Mouse (Mus musculus) forebrain, postnatal 0 days (tissue): ENCODE results near the gene Ifrd1. TPM values are rescaled to one million over a fixed set of nuclear protein-coding genes. Genes with fewer than 3 reads are reported as not detected.

ENCODE experiments used
- ATAC-seq: fragments of 200-750 bp; cut with Nextera tagmentation; 2 replicates; pipeline ENCODE4 v1.8.0; 2017; ENCODE audit warnings: mild to moderate bottlenecking, moderate library complexity
- DNase-seq: peaks from one replicate; pipeline ENCODE4 v3.0.0-alpha.2; 2015
- H3K27ac ChIP-seq: fragments of 300-500 bp; sonication (generic); 2 replicates; pipeline ENCODE4 v1.5.1; 2014; ENCODE audit warnings: low read depth, mild to moderate bottlenecking, antibody characterized with exemption, low read length, moderate library complexity, mixed read lengths
- H3K27me3 ChIP-seq: fragments of 300-500 bp; sonication (generic); 2 replicates; pipeline ENCODE4 v1.6.1; 2014; ENCODE audit warnings: mild to moderate bottlenecking, low read length, mixed read lengths; ENCODE audit not compliant: insufficient read depth
- H3K36me3 ChIP-seq: fragments of 300-500 bp; sonication (generic); 2 replicates; pipeline ENCODE4 v1.6.1; 2014; ENCODE audit warnings: mild to moderate bottlenecking, moderate library complexity; ENCODE audit not compliant: insufficient read depth
- H3K4me1 ChIP-seq: fragments of 300-500 bp; sonication (generic); 2 replicates; pipeline ENCODE4 v1.6.1; 2014; ENCODE audit warnings: antibody characterized with exemption; ENCODE audit not compliant: insufficient read depth
- H3K4me2 ChIP-seq: fragments of 300-500 bp; sonication (generic); 2 replicates; pipeline ENCODE4 v1.6.1; 2014; ENCODE audit warnings: low read depth, mild to moderate bottlenecking, moderate library complexity
- H3K4me3 ChIP-seq: fragments of 300-500 bp; sonication (generic); 2 replicates; pipeline ENCODE4 v1.5.1; 2014; ENCODE audit warnings: low read depth, low read length, mixed read lengths
- H3K9ac ChIP-seq: fragments of 300-500 bp; sonication (generic); 2 replicates; pipeline ENCODE4 v1.6.1; 2014; ENCODE audit warnings: mild to moderate bottlenecking
- H3K9me3 ChIP-seq: fragments of 300-500 bp; sonication (generic); 2 replicates; pipeline ENCODE4 v1.6.1; 2016; ENCODE audit warnings: low read length
- CTCF ChIP-seq: sonication (generic); IDR thresholded peaks from 2 replicates; pipeline ENCODE4 v1.5.1; 2016; ENCODE audit warnings: antibody characterized with exemption, control low read depth, low read depth
- WGBS: fragments of 180-500 bp; shearing (Covaris S2); extraction: QIAGEN DNeasy Blood & Tissue Kit; methylation state at CpG from one replicate; pipeline ENCODE4 v1.1.7; 2014; 5-methylcytosine and 5-hydroxymethylcytosine counted together
- polyA plus RNA-seq: library from polyadenylated mRNA; unstranded; fragments of >200 nt; fragmentation: Nextera tagmentation; extraction: Ambion mirVana; gene quantifications from 2 replicates; pipeline ENCODE4 v1.2.1, GENCODE M21; 2015
- total RNA-seq: library from RNA; depleted of rRNA; stranded (reverse); fragments of >200 nt; gene quantifications from 2 replicates; pipeline ENCODE4 v1.2.3, GENCODE M21; 2014

Gene Ifrd1
- total and polyA plus RNA-seq, 2 experiments from 2014 or later = 71.3 to 156 TPM

DNA sequence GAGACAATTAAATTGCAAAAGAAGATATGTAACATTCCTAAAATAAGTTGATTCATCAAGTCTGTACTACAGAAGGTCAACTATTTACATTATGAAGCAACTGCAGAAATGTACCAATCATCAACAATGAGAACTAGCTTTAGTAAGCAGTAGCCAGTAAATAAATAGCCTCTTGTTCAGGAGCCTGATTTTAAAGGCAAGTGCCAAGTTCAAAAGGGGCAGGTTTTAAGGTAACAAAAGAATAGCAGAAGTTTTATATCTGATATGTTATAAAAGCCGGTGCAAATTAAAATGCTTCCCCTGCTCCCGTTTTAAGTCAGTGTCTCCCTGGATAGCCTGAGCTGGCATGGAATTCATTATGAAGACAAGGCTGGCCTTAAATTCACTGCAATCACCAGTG, 30.5 kb downstream of the Ifrd1 start:
- WGBS = 81% methylated on average over 2 of the region's 2 CpGs
- Histone ChIP-seq H3K9ac (no peak overlapping the region), H3K27me3 (no peaks in the 10 kb centered on the region), H3K9me3 (no peaks in the 10 kb centered on the region), H3K4me2 (no peak overlapping the region), H3K27ac (no peak overlapping the region), H3K4me1 (peaks cover 19% of the 10 kb centered on the region), H3K4me3 (no peak overlapping the region), H3K36me3 (peaks cover 31% of the 10 kb centered on the region)
- TF ChIP-seq CTCF = no peak
- no peak for DNase-seq
- ATAC-seq = no peak

GRCm38 (mm10) chr12:40214888-40215876, 33.1 kb downstream of the Ifrd1 start:
- Histone ChIP-seq H3K9ac (no peak overlapping the region), H3K4me3 (no peak overlapping the region), H3K4me1 (peaks cover 6% of the 10 kb centered on the region), H3K27ac (no peak overlapping the region), H3K9me3 (no peaks in the 10 kb centered on the region), H3K36me3 (peaks cover 51% of the 10 kb centered on the region), H3K4me2 (no peak overlapping the region), H3K27me3 (no peaks in the 10 kb centered on the region)
- no peak for TF ChIP-seq CTCF
- no peak for DNase-seq
- ATAC-seq = no peak
- 93% methylated on average over 15 of the region's 15 CpGs for WGBS

GRCm38 (mm10) chr12:40209049-40209448, 39.3 kb downstream of the Ifrd1 start:
- ATAC-seq = no peak
- TF ChIP-seq CTCF = no peak
- 79% methylated on average over 3 of the region's 3 CpGs for WGBS

GRCm38 (mm10) chr12:40207909-40208308, 40.4 kb downstream of the Ifrd1 start:
- ATAC-seq (no peak), DNase-seq (no peak)
- Histone ChIP-seq H3K9ac (no peak overlapping the region), H3K4me1 (no peaks in the 10 kb centered on the region), H3K4me2 (no peak overlapping the region), H3K4me3 (no peak overlapping the region), H3K27ac (no peak overlapping the region), H3K27me3 (no peaks in the 10 kb centered on the region), H3K36me3 (peaks cover 57% of the 10 kb centered on the region), H3K9me3 (no peaks in the 10 kb centered on the region)
- WGBS = 99% methylated on average over 4 of the region's 4 CpGs
- no peak for TF ChIP-seq CTCF

More at GRCm38 (mm10) chr12:40209049-40209448, 39.3 kb downstream of the Ifrd1 start:
- no peak overlapping the region for H3K9ac ChIP-seq
- no peaks in the 10 kb centered on the region for H3K9me3 ChIP-seq
- no peak overlapping the region for H3K4me3 ChIP-seq
- H3K4me2 ChIP-seq = no peak overlapping the region
- H3K36me3 ChIP-seq = peaks cover 61% of the 10 kb centered on the region
- H3K27me3 ChIP-seq = no peaks in the 10 kb centered on the region
- H3K27ac ChIP-seq = no peak overlapping the region
- no peaks in the 10 kb centered on the region for H3K4me1 ChIP-seq
- no peak for DNase-seq

DNA sequence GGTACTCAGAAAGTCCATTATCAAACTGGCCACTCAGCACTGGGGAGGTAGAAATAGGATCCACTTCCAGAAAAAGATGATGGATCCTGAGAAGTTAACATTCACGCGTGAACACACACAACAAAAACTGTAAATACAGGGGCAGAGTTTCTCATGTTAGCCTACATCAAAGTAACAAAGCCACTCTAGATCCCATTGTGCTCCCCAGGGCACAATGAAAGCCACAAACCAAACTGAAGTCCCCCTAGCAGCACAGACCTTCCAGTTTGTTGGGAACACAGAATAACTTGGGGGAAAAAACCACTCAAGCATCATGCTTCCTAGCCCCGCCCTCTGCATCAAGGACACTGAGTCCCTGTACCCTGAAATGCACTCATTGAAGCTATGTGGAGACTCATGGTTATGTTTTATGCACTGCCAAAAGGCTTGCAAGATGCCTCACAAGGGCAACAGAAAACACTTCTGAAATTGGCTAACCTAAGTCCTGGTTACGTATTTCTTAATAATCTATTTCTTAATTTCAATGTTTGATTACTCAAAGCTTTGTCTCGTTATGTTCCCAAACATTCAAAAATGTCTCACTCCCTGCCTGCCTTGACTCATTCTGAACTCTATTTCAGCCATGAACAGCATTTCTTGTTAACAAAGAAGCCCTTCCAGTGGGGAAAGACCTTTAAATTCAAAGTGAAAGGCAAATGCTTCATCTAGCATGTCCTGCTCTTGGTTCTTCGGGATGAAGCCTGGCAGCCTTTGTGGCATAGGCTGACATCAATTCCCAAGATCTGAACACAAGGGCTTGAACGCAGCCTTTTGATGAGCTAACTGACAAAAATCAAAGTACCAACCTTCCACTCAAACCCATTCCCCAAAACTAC, 45.9 kb downstream of the Ifrd1 start:
- DNase-seq = no peak
- no peak for ATAC-seq
- WGBS = 86% methylated on average over 7 of the region's 7 CpGs
- H3K9ac ChIP-seq = no peak overlapping the region
- TF ChIP-seq CTCF = no peak
- no peaks in the 10 kb centered on the region for H3K27me3 ChIP-seq
- no peak overlapping the region for H3K4me3 ChIP-seq
- no peak overlapping the region for H3K27ac ChIP-seq
- no peak overlapping the region for H3K4me2 ChIP-seq
- no peaks in the 10 kb centered on the region for H3K9me3 ChIP-seq
- no peaks in the 10 kb centered on the region for H3K4me1 ChIP-seq
- peaks cover 46% of the 10 kb centered on the region for H3K36me3 ChIP-seq

DNA sequence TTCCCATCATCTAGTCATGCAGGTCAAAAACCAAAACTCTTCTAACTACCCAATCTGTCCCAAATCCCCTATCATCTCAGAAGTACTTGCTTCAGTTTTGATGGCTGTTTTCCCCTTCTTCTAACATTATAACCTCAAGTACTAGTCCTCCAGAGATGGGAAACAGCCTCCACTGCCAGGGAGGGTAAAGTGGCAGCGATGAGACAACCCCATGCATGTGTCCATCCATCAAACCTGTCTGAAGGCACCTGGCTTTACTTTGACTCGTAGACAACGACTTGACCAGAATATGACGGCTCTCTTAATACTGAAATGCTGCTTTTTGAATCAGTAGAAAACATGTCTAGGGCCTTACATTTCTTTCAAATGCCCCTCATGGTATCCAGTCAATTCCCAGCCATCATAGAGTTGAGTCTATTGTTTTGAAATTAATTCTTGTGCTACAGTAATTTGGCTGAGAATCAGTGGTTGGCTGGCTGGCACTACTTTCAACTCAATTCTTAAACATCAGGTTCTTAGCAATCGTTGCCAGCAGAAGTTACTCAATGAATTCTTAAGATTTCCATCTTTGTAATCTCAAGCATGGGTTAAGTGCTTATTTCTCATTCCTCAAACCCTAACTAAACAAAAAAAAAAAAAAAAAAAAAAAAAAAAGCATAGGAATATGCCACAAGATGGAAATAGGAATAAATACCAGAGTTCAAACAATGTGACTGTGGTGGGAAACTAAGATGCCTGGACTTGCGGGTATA, 47.6 kb downstream of the Ifrd1 start:
- H3K4me2 ChIP-seq = no peak overlapping the region
- H3K27ac ChIP-seq = no peak overlapping the region
- no peaks in the 10 kb centered on the region for H3K4me1 ChIP-seq
- H3K9me3 ChIP-seq = no peaks in the 10 kb centered on the region
- WGBS = 88% methylated on average over 6 of the region's 6 CpGs
- peaks cover 36% of the 10 kb centered on the region for H3K36me3 ChIP-seq
- no peaks in the 10 kb centered on the region for H3K27me3 ChIP-seq
- TF ChIP-seq CTCF = no peak
- H3K9ac ChIP-seq = no peak overlapping the region
- DNase-seq (no peak), ATAC-seq (no peak)
- H3K4me3 ChIP-seq = no peak overlapping the region
